17 mouse cellular contexts compared by ENCODE assay signal in genomic region chr7:31059919-31060620, GRCm38 (mm10). TPM values are rescaled to one million over a fixed set of nuclear protein-coding genes. Genes with fewer than 3 reads are reported as not detected.
DNase-seq lines count a peak whose midpoint lies in the region; ATAC-seq lines count a peak whose summit lies in the region.
"Had no signal": no experiment of that assay in that cellular context is flagged by ENCODE, and none has a peak within 500 bp of the region (broad histone marks: within the 10 kb centered on the region; RNA-seq: fewer than 3 reads in every experiment).

No protein-coding gene starts in this region.

- no peak overlapping the region for H3K4me3 ChIP-seq in heart, embryonic 10.5 days
- H3K4me3 ChIP-seq in midbrain, embryonic 11.5 days (ENCODE audit: low read depth, low read length): no peak overlapping the region
- H3K4me3 ChIP-seq in midbrain, embryonic 16.5 days (ENCODE audit: low read depth, low read length): no peak overlapping the region
- no peak overlapping the region for H3K4me3 ChIP-seq in embryonic facial prominence, embryonic 13.5 days
- H3K4me3 ChIP-seq in stomach, embryonic 14.5 days (ENCODE audit: low read depth, low read length): no peak overlapping the region
- H3K4me3 ChIP-seq: liver, embryonic 12.5 days had no signal

- 0 out of 2 replicates have a peak overlapping the region, but pooled peaks have one; percentile 14 for H3K9ac ChIP-seq in midbrain, embryonic 11.5 days (ENCODE audit: low read length)
- H3K9ac ChIP-seq in midbrain, embryonic 16.5 days (ENCODE audit: low read depth, low read length): no peak overlapping the region
- 0 out of 2 replicates have a peak overlapping the region, but pooled peaks have one; percentile 16 for H3K9ac ChIP-seq in embryonic facial prominence, embryonic 13.5 days
- no peak overlapping the region for H3K9ac ChIP-seq in stomach, embryonic 14.5 days (replicated peaks; ENCODE audit: low read depth, low read length)
- H3K9ac ChIP-seq: liver, embryonic 12.5 days had no signal

- H3K9me3 ChIP-seq in heart, embryonic 10.5 days: no peaks in the 10 kb centered on the region
- H3K9me3 ChIP-seq in midbrain, embryonic 11.5 days (ENCODE audit: control insufficient read depth, low read length): no peaks in the 10 kb centered on the region
- H3K9me3 ChIP-seq in midbrain, embryonic 16.5 days (replicated peaks; ENCODE audit: control insufficient read depth, low read length, poor library complexity, severe bottlenecking): no peaks in the 10 kb centered on the region
- H3K9me3 ChIP-seq in embryonic facial prominence, embryonic 13.5 days: no peaks in the 10 kb centered on the region
- no peaks in the 10 kb centered on the region for H3K9me3 ChIP-seq in stomach, embryonic 14.5 days (ENCODE audit: control insufficient read depth, low read depth, low read length)
- H3K9me3 ChIP-seq: liver, embryonic 12.5 days had no signal

- ATAC-seq in midbrain, embryonic 11.5 days (ENCODE audit: low FRiP score): no peak; the same call in 1 of the 2 replicates
- ATAC-seq in midbrain, embryonic 16.5 days: no peak
- ATAC-seq in embryonic facial prominence, embryonic 13.5 days (ENCODE audit: insufficient number of reproducible peaks, insufficient read depth, low FRiP score, low TSS enrichment, low read depth): no peak
- ATAC-seq in stomach, embryonic 14.5 days (ENCODE audit: insufficient number of reproducible peaks, insufficient read depth, low FRiP score, low read depth): no peak

- intact Hi-C loops in heart, postnatal 25 days (cut with DNase I): loop anchor here (1.0 to 5.0 kb wide), 3 partner anchors 19 to 117 kb away; no protein-coding TSS in a partner anchor

- 0 out of 2 replicates have a peak overlapping the region, but pooled peaks have one; percentile 24 for H3K27ac ChIP-seq in heart, embryonic 10.5 days
- no peak overlapping the region for H3K27ac ChIP-seq in midbrain, embryonic 11.5 days (ENCODE audit: low read depth, low read length)
- H3K27ac ChIP-seq in midbrain, embryonic 16.5 days (ENCODE audit: low read length): no peak overlapping the region
- no peak overlapping the region for H3K27ac ChIP-seq in embryonic facial prominence, embryonic 13.5 days
- H3K27ac ChIP-seq in stomach, embryonic 14.5 days (ENCODE audit: low read length): 0 out of 2 replicates have a peak overlapping the region, but pooled peaks have one; percentile 27
- H3K27ac ChIP-seq: liver, embryonic 12.5 days had no signal

- H3K27me3 ChIP-seq in heart, embryonic 10.5 days (ENCODE audit: insufficient read depth, poor library complexity, severe bottlenecking): no peaks in the 10 kb centered on the region
- H3K27me3 ChIP-seq in midbrain, embryonic 11.5 days (ENCODE audit: control insufficient read depth, insufficient read depth, low read length): no peaks in the 10 kb centered on the region
- H3K27me3 ChIP-seq in midbrain, embryonic 16.5 days (ENCODE audit: control insufficient read depth, insufficient read depth, low read depth, low read length): no peaks in the 10 kb centered on the region
- no peaks in the 10 kb centered on the region for H3K27me3 ChIP-seq in embryonic facial prominence, embryonic 13.5 days
- no peaks in the 10 kb centered on the region for H3K27me3 ChIP-seq in stomach, embryonic 14.5 days (ENCODE audit: control insufficient read depth, insufficient read depth, low read length)
- H3K27me3 ChIP-seq: liver, embryonic 12.5 days had no signal

- DNase-seq in heart, embryonic 10.5 days (ENCODE audit: low spot score): no peak
- DNase-seq in heart, postnatal 25 days (ENCODE audit: low spot score): no peak
- no peak for DNase-seq in midbrain, embryonic 11.5 days (ENCODE audit: low spot score, missing footprints)
- no peak for DNase-seq in right cerebral cortex, postnatal 36 days (ENCODE audit: low spot score in 2 of 2)
- DNase-seq: cerebellum, adult 11 months; heart, postnatal 10 days; thymus, postnatal 25 days had no signal

- H3K36me3 ChIP-seq in heart, embryonic 10.5 days: no peaks in the 10 kb centered on the region
- H3K36me3 ChIP-seq in midbrain, embryonic 11.5 days (ENCODE audit: control insufficient read depth, insufficient read depth, low read length): no peaks in the 10 kb centered on the region
- no peaks in the 10 kb centered on the region for H3K36me3 ChIP-seq in midbrain, embryonic 16.5 days (ENCODE audit: control insufficient read depth, insufficient read depth, low read length)
- no peaks in the 10 kb centered on the region for H3K36me3 ChIP-seq in embryonic facial prominence, embryonic 13.5 days
- no peaks in the 10 kb centered on the region for H3K36me3 ChIP-seq in stomach, embryonic 14.5 days (ENCODE audit: control insufficient read depth, insufficient read depth, low read length)
- H3K36me3 ChIP-seq: liver, embryonic 12.5 days had no signal

- H3K4me2 ChIP-seq in midbrain, embryonic 11.5 days: no peak overlapping the region
- no peak overlapping the region for H3K4me2 ChIP-seq in midbrain, embryonic 16.5 days (ENCODE audit: low read length)
- no peak overlapping the region for H3K4me2 ChIP-seq in embryonic facial prominence, embryonic 13.5 days
- H3K4me2 ChIP-seq in stomach, embryonic 14.5 days (replicated peaks; ENCODE audit: low read depth, low read length): 0 out of 2 replicates have a peak overlapping the region, but pooled peaks have one; percentile 5
- H3K4me2 ChIP-seq: liver, embryonic 12.5 days had no signal

- peaks cover 16% of the 10 kb centered on the region for H3K4me1 ChIP-seq in heart, embryonic 10.5 days
- H3K4me1 ChIP-seq in midbrain, embryonic 11.5 days (ENCODE audit: control insufficient read depth, insufficient read depth, low read length): peaks cover 2% of the 10 kb centered on the region; the same call in 1 of the 2 replicates
- no peaks in the 10 kb centered on the region for H3K4me1 ChIP-seq in midbrain, embryonic 16.5 days (ENCODE audit: control insufficient read depth, insufficient read depth, low read length)
- H3K4me1 ChIP-seq in embryonic facial prominence, embryonic 13.5 days: peaks cover 11% of the 10 kb centered on the region
- peaks cover 5% of the 10 kb centered on the region; the same call in 1 of the 2 replicates for H3K4me1 ChIP-seq in stomach, embryonic 14.5 days (ENCODE audit: control insufficient read depth, insufficient read depth, low read length)

- 67% methylated on average over 11 of the region's 11 CpGs for WGBS in heart, embryonic 10.5 days
- WGBS in midbrain, embryonic 11.5 days: 69% methylated on average over 11 of the region's 11 CpGs
- WGBS in midbrain, embryonic 16.5 days: 50% methylated on average over 11 of the region's 11 CpGs
- 60% methylated on average over 11 of the region's 11 CpGs for WGBS in embryonic facial prominence, embryonic 13.5 days
- 66% methylated on average over 11 of the region's 11 CpGs for WGBS in stomach, embryonic 14.5 days

RNA-seq across cellular contexts. Expression of gene Lgi4, which starts 0.9 kb away (rescaled TPM):
- 0.27 and 0.41 TPM in 2 replicates for polyA plus RNA-seq in heart, embryonic 10.5 days (2016; fragmentation: Nextera tagmentation; extraction: Ambion mirVana)
- 1 to 10 TPM; 2.6 to 4.8 TPM for total RNA-seq in heart, postnatal 25 days (2021)
- polyA plus RNA-seq in midbrain, embryonic 11.5 days (2014; fragmentation: Nextera tagmentation; extraction: Ambion mirVana): 0.58 and 0.85 TPM in 2 replicates
- polyA plus RNA-seq in midbrain, embryonic 16.5 days (2015; fragmentation: Nextera tagmentation; extraction: Ambion mirVana): 0.15 and 0.35 TPM in 2 replicates
- 1.3 and 1.7 TPM in 2 replicates for polyA plus RNA-seq in embryonic facial prominence, embryonic 13.5 days (2015; fragmentation: Nextera tagmentation; extraction: Ambion mirVana)
- polyA plus RNA-seq in stomach, embryonic 14.5 days (2014; fragmentation: Nextera tagmentation; extraction: Ambion mirVana): 0.78 and 1.7 TPM in 2 replicates
- total RNA-seq: granulocyte monocyte progenitor cell, adult 5-6 weeks; megakaryocyte-erythroid progenitor cell, adult 5-6 weeks had no signal
- polyA plus RNA-seq: CD4-positive, CD25-positive, alpha-beta regulatory T cell, adult 4 months had no signal

RNA-seq across cellular contexts. Expression of gene Fxyd1, which starts 3.1 kb away (rescaled TPM):
- polyA plus RNA-seq in heart, embryonic 10.5 days (2016; fragmentation: Nextera tagmentation; extraction: Ambion mirVana): 167 and 365 TPM in 2 replicates
- 100 to 1,000 TPM; 861 to 862 TPM for total RNA-seq in heart, postnatal 25 days (2021)
- polyA plus RNA-seq in midbrain, embryonic 11.5 days (2014; fragmentation: Nextera tagmentation; extraction: Ambion mirVana): 4.8 and 5.4 TPM in 2 replicates
- polyA plus RNA-seq in midbrain, embryonic 16.5 days (2015; fragmentation: Nextera tagmentation; extraction: Ambion mirVana): 11.2 and 17.3 TPM in 2 replicates
- 50.0 and 59.2 TPM in 2 replicates for polyA plus RNA-seq in embryonic facial prominence, embryonic 13.5 days (2015; fragmentation: Nextera tagmentation; extraction: Ambion mirVana)
- polyA plus RNA-seq in stomach, embryonic 14.5 days (2014; fragmentation: Nextera tagmentation; extraction: Ambion mirVana): 86.7 and 99.3 TPM in 2 replicates
- total RNA-seq: granulocyte monocyte progenitor cell, adult 5-6 weeks; megakaryocyte-erythroid progenitor cell, adult 5-6 weeks; neutrophil, adult 5-6 weeks had no signal
- polyA plus RNA-seq: activated CD4-positive, CD25-positive, alpha-beta regulatory T cell, adult 4 months; CD4-positive, CD25-positive, alpha-beta regulatory T cell, adult 4 months had no signal

RNA-seq across cellular contexts. Expression of gene Fxyd7, which starts 8.8 kb away (rescaled TPM):
- 0.22 and 1.5 TPM in 2 replicates for polyA plus RNA-seq in heart, embryonic 10.5 days (2016; fragmentation: Nextera tagmentation; extraction: Ambion mirVana)
- total RNA-seq in heart, postnatal 25 days (2021): 1 to 10 TPM in 1 of 2 experiments, under 1 TPM in 1; 0.70 to 1.3 TPM
- 5.4 and 6.2 TPM in 2 replicates for polyA plus RNA-seq in midbrain, embryonic 11.5 days (2014; fragmentation: Nextera tagmentation; extraction: Ambion mirVana)
- 188 and 270 TPM in 2 replicates for polyA plus RNA-seq in midbrain, embryonic 16.5 days (2015; fragmentation: Nextera tagmentation; extraction: Ambion mirVana)
- 18.3 and 23.1 TPM in 2 replicates for polyA plus RNA-seq in embryonic facial prominence, embryonic 13.5 days (2015; fragmentation: Nextera tagmentation; extraction: Ambion mirVana)
- polyA plus RNA-seq in stomach, embryonic 14.5 days (2014; fragmentation: Nextera tagmentation; extraction: Ambion mirVana): 35.7 and 42.2 TPM in 2 replicates
- total RNA-seq: granulocyte monocyte progenitor cell, adult 5-6 weeks; megakaryocyte-erythroid progenitor cell, adult 5-6 weeks had no signal
- polyA plus RNA-seq: activated CD4-positive, CD25-positive, alpha-beta regulatory T cell, adult 4 months; CD4-positive, CD25-positive, alpha-beta regulatory T cell, adult 4 months had no signal

RNA-seq across cellular contexts. Expression of gene Fxyd3, which starts 16.4 kb away (rescaled TPM):
- 0.53 and 2.0 TPM in 2 replicates for polyA plus RNA-seq in heart, embryonic 10.5 days (2016; fragmentation: Nextera tagmentation; extraction: Ambion mirVana)
- 1 to 10 TPM; 3.1 to 3.8 TPM for total RNA-seq in heart, postnatal 25 days (2021)
- polyA plus RNA-seq in midbrain, embryonic 11.5 days (2014; fragmentation: Nextera tagmentation; extraction: Ambion mirVana): 1.8 and 2.3 TPM in 2 replicates
- not detected in 2 replicates for polyA plus RNA-seq in midbrain, embryonic 16.5 days (2015; fragmentation: Nextera tagmentation; extraction: Ambion mirVana)
- 55.9 and 59.6 TPM in 2 replicates for polyA plus RNA-seq in embryonic facial prominence, embryonic 13.5 days (2015; fragmentation: Nextera tagmentation; extraction: Ambion mirVana)
- 458 and 479 TPM in 2 replicates for polyA plus RNA-seq in stomach, embryonic 14.5 days (2014; fragmentation: Nextera tagmentation; extraction: Ambion mirVana)
- total RNA-seq: granulocyte monocyte progenitor cell, adult 5-6 weeks; left cerebral cortex, postnatal 10 days; megakaryocyte-erythroid progenitor cell, adult 5-6 weeks; neutrophil, adult 5-6 weeks had no signal
- polyA plus RNA-seq: activated CD4-positive, CD25-positive, alpha-beta regulatory T cell, adult 4 months had no signal

RNA-seq across cellular contexts. Expression of gene Fxyd5, which starts 17.8 kb away (rescaled TPM):
- 24.3 and 26.4 TPM in 2 replicates for polyA plus RNA-seq in heart, embryonic 10.5 days (2016; fragmentation: Nextera tagmentation; extraction: Ambion mirVana)
- 10 to 100 TPM; 26.1 to 31.0 TPM for total RNA-seq in heart, postnatal 25 days (2021)
- polyA plus RNA-seq in midbrain, embryonic 11.5 days (2014; fragmentation: Nextera tagmentation; extraction: Ambion mirVana): 11.3 and 12.6 TPM in 2 replicates
- polyA plus RNA-seq in midbrain, embryonic 16.5 days (2015; fragmentation: Nextera tagmentation; extraction: Ambion mirVana): 19.0 and 24.4 TPM in 2 replicates
- polyA plus RNA-seq in embryonic facial prominence, embryonic 13.5 days (2015; fragmentation: Nextera tagmentation; extraction: Ambion mirVana): 16.7 and 20.7 TPM in 2 replicates
- 19.9 and 20.2 TPM in 2 replicates for polyA plus RNA-seq in stomach, embryonic 14.5 days (2014; fragmentation: Nextera tagmentation; extraction: Ambion mirVana)

Comparison
In these comparisons a context has a peak if more than half of its experiments do, and no peak if none do; other contexts are left out.
1. H3K9ac ChIP-seq: peak in midbrain, embryonic 11.5 days (single experiment) and embryonic facial prominence, embryonic 13.5 days (single experiment); none in midbrain, embryonic 16.5 days (single experiment) and stomach, embryonic 14.5 days (single experiment).
2. H3K27ac ChIP-seq: peak in heart, embryonic 10.5 days (single experiment) and stomach, embryonic 14.5 days (single experiment); none in midbrain, embryonic 11.5 days (single experiment), midbrain, embryonic 16.5 days (single experiment) and embryonic facial prominence, embryonic 13.5 days (single experiment).